Mouse (Mus musculus) CH12.LX (cell line): ENCODE data around the gene Gsg1l. TPM values are rescaled to one million over a fixed set of nuclear protein-coding genes. Genes with fewer than 3 reads are reported as not detected.

ENCODE experiments used
- DNase-seq: peaks from one replicate; pipeline ENCODE4 v3.0.0-alpha.2; 2013; ENCODE audit errors: extremely low read depth
- H3K27ac ChIP-seq: 2 replicates; pipeline ENCODE4 v1.5.1; 2012; ENCODE audit warnings: low read depth, mild to moderate bottlenecking, control low read depth, moderate library complexity; ENCODE audit not compliant: insufficient read depth
- H3K27me3 ChIP-seq: replicated peaks from 2 replicates; pipeline ENCODE3; 2012; ENCODE audit warnings: inconsistent platforms
- H3K36me3 ChIP-seq, 2 experiments: replicated peaks in 1 of 2; 2 replicates each; pipeline versions ENCODE3 to v1.6.1; 2012; ENCODE audit warnings: inconsistent platforms in 1 of 2, low read length in 1 of 2, mild to moderate bottlenecking in 1 of 2, mixed read lengths in 1 of 2, moderate library complexity in 1 of 2; ENCODE audit not compliant: control insufficient read depth in 1 of 2, insufficient read depth in 1 of 2
- H3K4me1 ChIP-seq, 2 experiments: 2 replicates each; pipeline ENCODE4 v1.6.1; 2012; ENCODE audit warnings: inconsistent platforms in 1 of 2, moderate library complexity in 1 of 2; ENCODE audit not compliant: insufficient read depth in 2 of 2, control insufficient read depth in 1 of 2
- H3K4me2 ChIP-seq: 2 replicates; pipeline ENCODE4 v1.6.1; 2012; ENCODE audit warnings: low read depth, mild to moderate bottlenecking, control low read depth; ENCODE audit not compliant: poor library complexity, insufficient read depth, severe bottlenecking
- H3K4me3 ChIP-seq, 3 experiments: fragments of 150-350 bp in 1 of 3; sonication (generic) in 1 of 3; replicated peaks in 1 of 3; 2 replicates each; pipeline versions ENCODE3 to v1.5.1; 2011 to 2012; ENCODE audit warnings: low read depth in 2 of 3, low read length in 2 of 3, mild to moderate bottlenecking in 2 of 3, moderate library complexity in 2 of 3, control low read depth in 1 of 3, improper control_type of control experiment in 1 of 3, inconsistent platforms in 1 of 3, mixed read lengths in 1 of 3; ENCODE audit not compliant: poor library complexity in 1 of 3
- H3K79me2 ChIP-seq: replicated peaks from 2 replicates; pipeline ENCODE4 v1.6.1; 2012; ENCODE audit warnings: mild to moderate bottlenecking, moderate library complexity; ENCODE audit not compliant: control insufficient read depth, poor library complexity, insufficient read depth, severe bottlenecking; ENCODE audit errors: extremely low read depth
- H3K9ac ChIP-seq: 2 replicates; pipeline ENCODE4 v1.6.1; 2012; ENCODE audit warnings: low read depth, mild to moderate bottlenecking, control low read depth, moderate library complexity; ENCODE audit not compliant: insufficient read depth
- H3K9me3 ChIP-seq: replicated peaks from 2 replicates; pipeline ENCODE3; 2012; ENCODE audit warnings: low read length, inconsistent platforms, mixed read lengths
- CHD1 ChIP-seq: IDR thresholded peaks from 2 replicates; pipeline ENCODE4 v1.6.1; 2012; ENCODE audit warnings: low read depth, low read length, improper control_type of control experiment, inconsistent platforms
- CTCF ChIP-seq, 2 experiments: IDR thresholded peaks in 1 of 2; conservative IDR thresholded peaks in 1 of 2; 2 replicates each; pipeline ENCODE4 v1.5.1; 2011 to 2012; ENCODE audit warnings: low read depth in 2 of 2, low read length in 2 of 2, improper control_type of control experiment in 1 of 2, inconsistent platforms in 1 of 2, mild to moderate bottlenecking in 1 of 2, moderate library complexity in 1 of 2
- EP300 ChIP-seq: IDR thresholded peaks from 2 replicates; pipeline ENCODE4 v1.6.1; 2011; ENCODE audit warnings: low read length, improper control_type of control experiment
- ETS1 ChIP-seq: conservative IDR thresholded peaks from 2 replicates; pipeline ENCODE4 v1.6.1; 2012; ENCODE audit warnings: low read depth, mild to moderate bottlenecking, inconsistent platforms, low read length, improper control_type of control experiment, moderate library complexity
- IRF4 ChIP-seq: IDR thresholded peaks from 2 replicates; pipeline ENCODE4 v1.6.1; 2014; ENCODE audit warnings: low read depth, mild to moderate bottlenecking, inconsistent platforms, low read length, improper control_type of control experiment
- JUND ChIP-seq: conservative IDR thresholded peaks from 2 replicates; pipeline ENCODE4 v1.6.1; 2011; ENCODE audit warnings: low read depth, low read length, improper control_type of control experiment
- KAT2A ChIP-seq: IDR thresholded peaks from 2 replicates; pipeline ENCODE4 v1.6.1; 2012; ENCODE audit warnings: low read length, improper control_type of control experiment, inconsistent platforms; ENCODE audit not compliant: insufficient replicate concordance
- MAFK ChIP-seq: IDR thresholded peaks from 2 replicates; pipeline ENCODE4 v1.6.1; 2011; ENCODE audit warnings: low read length, improper control_type of control experiment; ENCODE audit not compliant: insufficient replicate concordance
- MAZ ChIP-seq: IDR thresholded peaks from 2 replicates; pipeline ENCODE4 v1.6.1; 2012; ENCODE audit warnings: low read depth, mild to moderate bottlenecking, inconsistent platforms, low read length, improper control_type of control experiment, moderate library complexity
- MEF2A ChIP-seq: IDR thresholded peaks from 2 replicates; pipeline ENCODE4 v1.6.1; 2014; ENCODE audit warnings: low read depth, mild to moderate bottlenecking, inconsistent platforms, low read length, improper control_type of control experiment, borderline replicate concordance
- MXI1 ChIP-seq: IDR thresholded peaks from 2 replicates; pipeline ENCODE4 v1.6.1; 2011; ENCODE audit warnings: mild to moderate bottlenecking, low read depth, low read length, improper control_type of control experiment
- MYC ChIP-seq: IDR thresholded peaks from 2 replicates; pipeline ENCODE4 v1.6.1; 2011; ENCODE audit warnings: low read depth, mild to moderate bottlenecking, improper control_type of control experiment, low read length
- NRF1 ChIP-seq: IDR thresholded peaks from 2 replicates; pipeline ENCODE4 v1.6.1; 2014; ENCODE audit warnings: low read depth, mild to moderate bottlenecking, inconsistent platforms, low read length, improper control_type of control experiment, moderate library complexity
- POLR2AphosphoS2 ChIP-seq: IDR thresholded peaks from 2 replicates; pipeline ENCODE4 v1.6.1; 2011; ENCODE audit warnings: low read depth, low read length, improper control_type of control experiment
- RAD21 ChIP-seq: IDR thresholded peaks from 2 replicates; pipeline ENCODE4 v1.6.1; 2011; ENCODE audit warnings: low read depth, mild to moderate bottlenecking, low read length, improper control_type of control experiment, moderate library complexity
- SIN3A ChIP-seq: IDR thresholded peaks from 2 replicates; pipeline ENCODE4 v1.6.1; 2012; ENCODE audit warnings: low read length, improper control_type of control experiment, inconsistent platforms
- TBP ChIP-seq: conservative IDR thresholded peaks from 2 replicates; pipeline ENCODE4 v1.6.1; 2011; ENCODE audit warnings: low read depth, low read length, improper control_type of control experiment
- ZKSCAN1 ChIP-seq: IDR thresholded peaks from 2 replicates; pipeline ENCODE4 v1.6.1; 2012; ENCODE audit warnings: low read depth, inconsistent platforms, low read length, improper control_type of control experiment, borderline replicate concordance
- ZMIZ1 ChIP-seq: IDR thresholded peaks from 2 replicates; pipeline ENCODE4 v1.6.1; 2012; ENCODE audit warnings: low read depth, mild to moderate bottlenecking, inconsistent platforms, low read length, improper control_type of control experiment
- dilution Hi-C: fragments of 300-500 bp; cut with MboI; formaldehyde crosslinking; loops from 2 replicates; pipeline ENCODE4 v1.14.3; 2020; ENCODE audit warnings: low sequenced_read_pairs; ENCODE audit not compliant: extremely low pct_unique_long_range_greater_than_20kb, extremely low pct_ligation_motif_present
- in situ Hi-C: fragments of 300-500 bp; cut with MboI; formaldehyde crosslinking; loops from 3 replicates; pipeline ENCODE4 v1.14.3; 2019; ENCODE audit warnings: low sequenced_read_pairs, low pct_ligation_motif_present, low pct_unique_long_range_greater_than_20kb, mixed read lengths
- polyA plus RNA-seq: library from polyadenylated mRNA; unstranded; fragments of >175 nt; gene quantifications from 2 replicates; pipeline ENCODE4 v1.2.1, GENCODE M21; 2012; ENCODE audit warnings: low read depth; ENCODE audit not compliant: insufficient read length
- total RNA-seq, 2 experiments: library from RNA; depleted of rRNA; stranded (reverse); fragments of 300-350 nt in 1 of 2; fragments of >200 nt in 1 of 2; gene quantifications; 2 replicates each; pipeline ENCODE4 v1.2.3; 2012 to 2014

The Gsg1l gene
- total and polyA plus RNA-seq, 3 experiments = not detected

DNA sequence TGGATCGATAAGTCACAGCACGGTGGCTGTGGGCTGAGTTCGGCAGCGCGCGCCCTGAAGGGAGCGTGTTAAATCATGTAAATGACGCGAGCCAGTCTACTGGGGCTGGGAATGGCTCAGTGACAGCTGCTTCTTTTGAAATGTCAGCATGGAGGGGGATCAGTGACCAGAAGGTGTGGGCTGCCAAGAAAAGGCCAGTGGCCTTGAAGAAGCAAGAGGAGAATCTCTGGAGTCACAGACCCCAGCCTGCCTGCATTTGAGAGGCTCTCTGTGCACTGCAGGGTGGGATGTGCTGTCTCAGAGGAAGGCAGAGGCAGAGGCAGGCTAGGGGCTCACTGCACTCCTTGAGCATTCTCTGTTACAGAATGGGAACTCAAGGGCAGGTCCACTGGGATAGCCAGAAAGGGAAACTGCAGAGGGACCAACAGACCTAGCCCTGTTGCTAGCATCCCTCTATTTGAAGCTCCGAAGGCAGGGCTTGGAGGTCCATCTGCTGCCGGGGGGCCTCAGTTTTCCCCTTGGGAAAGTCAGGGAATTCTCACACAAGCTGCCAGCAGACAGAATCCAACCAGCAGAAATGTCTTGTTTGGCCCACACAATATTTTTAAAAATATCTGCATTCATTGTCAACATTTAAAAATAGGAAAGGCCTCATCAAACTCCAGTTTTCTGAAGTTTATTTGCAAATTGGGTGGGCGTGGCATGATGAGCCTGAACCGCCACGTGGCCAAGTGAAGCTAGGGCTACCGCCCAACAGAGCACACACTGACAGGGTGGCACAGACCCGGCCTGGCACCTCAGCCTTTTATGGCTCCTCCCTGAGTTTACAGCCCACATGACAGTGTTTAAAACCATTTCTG is 115.6 kb downstream of the Gsg1l start:
- peaks cover 56% of the 10 kb centered on the region for H3K27me3 ChIP-seq
- no peak overlapping the region for H3K9ac ChIP-seq
- in situ Hi-C loops (no loop called here), dilution Hi-C loops (no loop called here)
- TF ChIP-seq IRF4 (no peak), ZKSCAN1 (no peak), CHD1 (no peak), SIN3A (no peak), MXI1 (no peak), MYC (no peak)
- no peak overlapping the region for H3K27ac ChIP-seq
- no peaks in the 10 kb centered on the region for H3K36me3 ChIP-seq
- H3K4me1 ChIP-seq = no peaks in the 10 kb centered on the region
- H3K9me3 ChIP-seq = no peaks in the 10 kb centered on the region
- H3K79me2 ChIP-seq = no peaks in the 10 kb centered on the region
- no peak overlapping the region for H3K4me2 ChIP-seq
- H3K4me3 ChIP-seq = no peak overlapping the region
- DNase-seq = no peak

- no peak overlapping the region for H3K27ac ChIP-seq
- peaks cover 51% of the 10 kb centered on the region for H3K27me3 ChIP-seq
- H3K36me3 ChIP-seq = no peaks in the 10 kb centered on the region
- DNase-seq = no peak
- H3K9me3 ChIP-seq = no peaks in the 10 kb centered on the region
- no peak overlapping the region for H3K4me3 ChIP-seq
- H3K9ac ChIP-seq = no peak overlapping the region
- H3K4me2 ChIP-seq = no peak overlapping the region
- dilution Hi-C loops (no loop called here), in situ Hi-C loops (no loop called here)
- H3K4me1 ChIP-seq = no peaks in the 10 kb centered on the region
- no peak for TF ChIP-seq MAZ
- TF ChIP-seq MYC = no peak
- TF ChIP-seq MEF2A = no peak
- TF ChIP-seq IRF4 = no peak
- TF ChIP-seq CHD1 = no peak
- no peak for TF ChIP-seq EP300
- no peak for TF ChIP-seq KAT2A
- TF ChIP-seq NRF1 = no peak
- TF ChIP-seq CTCF (conservative IDR thresholded peaks at IDR 0.05 in 1 of 2, IDR thresholded peaks at IDR 0.05 in 1 of 2; ENCODE audit: low read depth in 2 of 2, low read length in 2 of 2) = no peak
- no peak for TF ChIP-seq TBP
- TF ChIP-seq RAD21 = no peak
- TF ChIP-seq JUND = no peak
- TF ChIP-seq ZMIZ1 = no peak
- no peak for TF ChIP-seq ETS1
- TF ChIP-seq MAFK = no peak
- TF ChIP-seq POLR2AphosphoS2 = no peak
- TF ChIP-seq, all 38 proteins: peak for 0
- no peaks in the 10 kb centered on the region for H3K79me2 ChIP-seq
Observed at GRCm38 (mm10) chr7:125964087-125964607, 118.1 kb downstream of the Gsg1l start.
